Mouse (Mus musculus) spleen, postnatal 14 days (tissue): ENCODE results near the gene Tnks2.

Experiments used
- DNase-seq, 2 experiments: peaks; one replicate each; pipeline ENCODE4 v3.0.0; 2021 to 2022; ENCODE audit warnings: low spot score in 2 of 2

The Tnks2 gene

GRCm38 (mm10) chr19:36896791-36897569 is 62.9 kb downstream of the Tnks2 start:
- DNase-seq, result no peak

- peak in 1 of 2 experiments; percentile 12 for DNase-seq
Measured at GRCm38 (mm10) chr19:36897778-36898177, 63.7 kb downstream of the Tnks2 start.

DNA sequence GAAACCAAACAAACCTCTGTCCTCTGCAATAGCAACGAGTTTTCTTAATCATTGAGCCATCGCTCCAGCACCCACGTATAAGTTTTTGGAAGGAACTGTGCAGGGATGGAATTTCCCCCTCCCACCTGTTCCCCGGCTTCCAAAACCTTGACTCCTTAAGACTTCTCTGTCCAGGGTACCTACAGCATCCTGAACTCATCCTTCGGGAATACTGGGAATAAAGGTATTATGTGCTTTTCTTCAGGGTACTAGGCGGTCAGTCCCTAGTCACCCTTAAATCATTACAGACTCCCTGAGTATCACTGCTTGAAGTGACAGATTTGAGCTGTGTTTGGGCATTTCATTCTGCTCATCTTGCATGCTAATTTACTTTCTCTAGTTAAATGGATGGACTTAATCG is 69.3 kb downstream of the Tnks2 start:
- no peak for DNase-seq

DNA sequence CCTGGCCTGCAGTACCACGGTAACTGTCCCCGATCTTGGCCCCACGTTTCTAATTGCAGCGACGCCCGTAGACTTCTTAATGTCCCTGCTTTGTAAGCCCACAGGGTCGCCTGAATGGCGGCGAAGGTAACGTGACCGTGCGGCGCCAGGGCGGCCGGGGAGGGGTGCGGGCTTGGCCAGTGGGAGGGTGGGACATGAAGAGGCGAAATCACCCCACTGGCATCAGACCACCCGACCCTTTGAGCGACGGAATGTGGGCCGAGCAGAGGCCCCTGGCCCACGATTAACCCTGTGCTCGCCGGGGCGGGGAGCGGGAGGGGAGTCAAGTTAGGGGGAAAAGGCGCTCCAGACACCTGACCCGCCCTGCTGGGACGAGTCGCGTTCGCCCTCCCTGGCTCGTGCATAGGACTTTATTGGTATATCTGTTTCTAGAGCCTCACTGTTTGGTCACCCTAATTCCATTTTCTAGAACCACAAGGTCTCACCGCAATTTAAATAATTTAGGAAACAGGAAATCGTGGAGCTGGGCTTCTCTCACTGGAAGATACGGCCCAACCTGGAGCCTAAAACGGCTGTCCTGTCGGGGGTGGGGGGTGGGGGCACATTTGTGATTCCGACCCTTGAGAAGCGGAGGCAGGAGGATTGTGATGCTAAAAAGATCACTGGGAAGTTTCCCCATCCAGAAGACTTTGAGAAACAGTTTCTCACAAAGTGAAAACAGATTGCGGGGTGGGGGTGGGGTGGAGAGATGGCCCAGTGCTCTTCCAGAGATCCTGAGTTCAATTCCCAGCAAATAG is 70.4 kb downstream of the Tnks2 start:
- no peak for DNase-seq

DNA sequence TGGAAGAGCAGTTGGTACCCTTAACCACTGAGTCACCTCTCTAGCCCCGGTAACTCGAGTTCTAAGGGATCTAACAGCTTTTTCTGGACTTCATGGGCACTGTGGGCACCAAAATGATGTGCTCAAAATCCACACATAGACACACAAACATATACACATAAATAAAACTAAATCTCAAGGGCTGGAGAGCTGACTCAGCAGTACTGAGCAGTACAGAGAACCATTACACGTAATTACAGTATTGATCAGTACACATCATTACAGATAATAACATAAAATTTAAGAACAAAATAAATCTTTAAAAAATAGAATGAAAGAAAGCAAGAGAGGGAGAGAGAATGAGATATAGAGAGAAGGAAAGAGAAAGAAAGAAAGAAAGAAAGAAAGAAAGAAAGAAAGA is 75.1 kb downstream of the Tnks2 start:
- no peak for DNase-seq

DNA sequence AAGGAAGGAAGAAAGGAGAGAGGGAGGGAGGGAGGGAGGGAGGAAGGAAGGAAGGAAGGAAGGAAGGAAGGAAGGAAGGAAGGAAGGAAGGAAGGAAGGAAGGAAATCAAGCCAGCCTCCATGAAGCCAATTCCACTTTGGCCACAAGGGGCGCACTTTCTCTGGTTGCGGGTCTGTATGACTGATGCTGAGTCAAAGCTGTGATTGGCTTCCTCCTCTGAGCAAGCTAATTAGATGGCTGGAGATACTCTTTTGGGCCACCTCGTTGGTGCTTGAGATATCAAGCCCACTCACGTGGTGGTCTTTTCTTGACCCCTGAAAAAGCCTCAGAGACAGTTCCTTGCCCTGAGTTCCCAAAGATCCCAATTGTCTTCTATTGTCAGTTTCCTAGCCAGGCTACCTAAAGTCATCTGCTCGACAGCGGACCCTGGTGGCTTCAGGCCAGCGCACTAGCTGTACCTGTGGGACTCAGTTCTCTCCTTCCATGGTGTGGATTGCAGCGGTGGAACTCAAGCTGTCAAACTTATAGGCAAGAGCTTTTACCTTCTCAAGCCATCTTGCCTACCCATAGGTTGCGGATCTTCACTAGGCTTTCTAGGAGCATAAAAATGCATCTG is 75.8 kb downstream of the Tnks2 start:
- DNase-seq, result peak; percentile 45 to 70

- DNase-seq, result no peak
Measured at GRCm38 (mm10) chr19:36910424-36911045, 76.5 kb downstream of the Tnks2 start.

DNA sequence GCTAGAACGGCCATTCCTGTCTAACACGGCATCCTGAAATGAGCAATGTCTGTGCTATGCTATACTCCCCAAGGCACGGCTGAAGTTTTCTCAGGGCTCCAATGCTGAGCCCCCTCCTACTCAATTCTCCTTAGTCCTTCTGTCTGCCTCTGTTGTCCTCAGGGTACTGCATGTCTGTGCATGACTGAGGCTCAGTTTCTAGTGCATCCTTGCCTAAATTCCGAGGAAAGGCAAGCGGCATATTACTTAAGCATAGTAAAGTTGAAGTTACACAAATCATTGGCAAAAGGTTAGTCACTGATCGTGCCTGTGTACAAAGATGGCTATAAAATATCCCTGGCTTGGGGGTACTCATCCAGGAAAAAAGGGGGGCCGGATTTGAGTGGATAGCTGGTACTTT is 79.0 kb downstream of the Tnks2 start:
- no peak for DNase-seq

- no peak for DNase-seq
Measured at GRCm38 (mm10) chr19:36916206-36916605, 82.2 kb downstream of the Tnks2 start.

GRCm38 (mm10) chr19:36916876-36917389 is 82.9 kb downstream of the Tnks2 start:
- no peak for DNase-seq

DNA sequence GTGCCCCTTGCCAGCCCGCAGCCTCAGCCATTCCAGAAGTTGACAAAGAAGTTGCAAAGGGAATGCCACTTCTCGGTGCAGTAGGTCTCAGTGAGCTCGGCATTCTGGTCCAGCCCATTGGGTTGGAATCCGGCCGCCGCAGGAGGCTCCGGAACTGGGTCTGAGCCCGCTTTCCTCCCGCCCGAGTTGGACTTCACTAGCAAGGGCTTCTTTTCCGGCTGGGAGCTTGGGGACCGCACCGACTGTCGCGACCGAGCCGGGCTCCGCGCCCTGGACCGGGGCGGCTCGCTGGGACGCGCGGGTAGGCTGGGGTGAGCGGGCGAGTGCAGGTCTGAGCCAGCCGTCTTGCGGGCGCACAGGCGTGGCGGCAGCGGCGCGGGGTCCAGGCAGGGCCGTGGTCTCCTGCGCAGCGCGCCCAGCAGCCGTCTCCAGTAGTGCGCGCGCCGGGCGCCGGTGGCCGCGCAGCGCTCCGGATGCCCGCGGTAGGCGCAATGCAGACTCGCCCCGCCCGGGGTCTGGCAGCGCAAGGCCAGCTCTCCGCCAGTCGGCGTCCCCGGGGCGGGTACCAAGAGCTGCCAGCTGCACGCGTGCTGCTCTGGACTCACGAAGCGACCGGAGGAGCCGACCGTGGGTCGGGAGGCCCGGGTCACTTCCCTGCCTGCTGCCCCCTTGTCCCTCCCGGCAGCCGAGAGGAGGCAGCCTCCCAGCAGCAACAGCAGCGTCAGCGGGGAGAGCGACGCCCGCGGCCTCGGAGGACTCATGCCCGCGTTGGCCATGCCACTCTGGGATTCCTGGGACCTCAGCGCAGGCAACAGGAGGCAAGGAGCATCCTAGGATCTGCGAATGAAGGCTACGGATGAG is 84.6 kb downstream of the Tnks2 start:
- DNase-seq, result peak; percentile 47 to 58

- DNase-seq, result no peak
Measured at GRCm38 (mm10) chr19:36919466-36919865, 85.4 kb downstream of the Tnks2 start, which contains the start of gene Fgfbp3. TSS of gene Fgfbp3 (minus strand) at chr19:36919615.

DNA sequence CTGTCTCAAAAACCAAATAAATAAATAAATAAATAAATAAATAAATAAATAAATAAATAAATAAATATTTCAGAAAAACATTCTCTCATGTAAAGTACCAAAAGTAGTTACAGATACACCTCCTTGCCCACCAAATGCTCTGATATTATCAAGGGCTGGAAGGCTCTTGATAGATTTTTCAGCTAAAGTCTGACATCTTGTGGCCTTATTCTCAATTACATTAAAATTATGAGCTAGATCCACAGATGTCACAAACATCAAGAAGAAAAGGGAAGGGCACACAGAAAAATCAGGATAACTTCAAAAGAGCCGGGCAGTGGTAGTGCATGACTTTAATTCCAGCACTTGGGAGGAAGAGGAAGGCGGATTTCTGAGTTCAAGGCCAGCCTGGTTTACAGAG is 88.0 kb downstream of the Tnks2 start:
- DNase-seq, result no peak

DNA sequence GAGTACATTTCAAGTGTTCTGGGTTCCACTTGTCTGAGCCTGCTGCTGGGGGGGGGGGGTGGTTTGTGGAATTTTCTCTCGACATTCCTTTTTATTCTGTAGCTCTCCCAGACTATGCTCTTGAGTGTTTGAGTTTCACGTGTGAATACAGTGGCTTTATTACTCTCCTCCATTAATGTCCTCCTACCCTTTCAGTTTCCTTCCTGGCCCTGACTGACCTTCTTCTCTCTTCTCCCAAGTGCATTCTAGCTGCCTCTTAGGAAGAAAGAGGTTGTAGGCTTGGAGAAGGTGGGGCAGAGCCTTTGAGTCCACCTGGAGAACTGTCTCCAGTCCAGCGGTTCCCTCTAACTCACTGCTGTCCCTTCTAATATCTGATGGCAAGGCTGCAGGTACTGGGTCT is 88.9 kb downstream of the Tnks2 start:
- no peak for DNase-seq

- peak; percentile 70 to 75 for DNase-seq
Measured at GRCm38 (mm10) chr19:36925671-36926552, 91.9 kb downstream of the Tnks2 start, which contains the start of gene Btaf1. TSS of gene Btaf1 (plus strand) at chr19:36926079.

GRCm38 (mm10) chr19:36926553-36927236 is 92.7 kb downstream of the Tnks2 start:
- DNase-seq, result no peak

- no peak for DNase-seq
Measured at GRCm38 (mm10) chr19:36927800-36928361, 93.8 kb downstream of the Tnks2 start.

- no peak for DNase-seq
Measured at GRCm38 (mm10) chr19:36929816-36930215, 95.8 kb downstream of the Tnks2 start.

- DNase-seq, result no peak
Measured at GRCm38 (mm10) chr19:36932097-36932496, 98.1 kb downstream of the Tnks2 start.
